Mouse (Mus musculus) gonadal fat pad, adult 2 months (tissue): ENCODE results near the gene Rcn1. TPM values are rescaled to one million over a fixed set of nuclear protein-coding genes. Genes with fewer than 3 reads are reported as not detected.
A peak's percentile ranks its signal among the peaks of the same experiment; 100 is the strongest.

Source experiments
- DNase-seq: peaks from one replicate; pipeline ENCODE4 v3.0.0-alpha.2; 2012; ENCODE audit warnings: low read depth
- polyA plus RNA-seq: library from polyadenylated mRNA; depleted of rRNA; stranded (reverse); fragments of >200 nt; gene quantifications from 2 replicates; pipeline ENCODE4 v1.2.3, GENCODE M21; 2012

Gene Rcn1
- polyA plus RNA-seq, 1 experiment = 80.8 TPM

GRCm38 (mm10) chr2:105396066-105396465 is 3.1 kb downstream of the Rcn1 start:
- DNase-seq = no peak

GRCm38 (mm10) chr2:105394375-105394774 is 4.7 kb downstream of the Rcn1 start:
- DNase-seq = no peak

GRCm38 (mm10) chr2:105392514-105392913 is 6.6 kb downstream of the Rcn1 start:
- DNase-seq = no peak

GRCm38 (mm10) chr2:105391414-105391784 is 7.7 kb downstream of the Rcn1 start:
- DNase-seq = no peak

- no peak for DNase-seq
These were observed 8.3 kb downstream of the Rcn1 start for GRCm38 (mm10) chr2:105390653-105391413.

- peak; percentile 86 for DNase-seq
These were observed 9.9 kb downstream of the Rcn1 start for GRCm38 (mm10) chr2:105389007-105389890.

GRCm38 (mm10) chr2:105386418-105386817 is 12.7 kb downstream of the Rcn1 start:
- DNase-seq = no peak

- DNase-seq = no peak
These were observed 14.1 kb downstream of the Rcn1 start for GRCm38 (mm10) chr2:105384998-105385397.

- no peak for DNase-seq
These were observed 16.1 kb downstream of the Rcn1 start for GRCm38 (mm10) chr2:105383063-105383462.

GRCm38 (mm10) chr2:105380757-105381319 is 18.3 kb downstream of the Rcn1 start:
- no peak for DNase-seq

- no peak for DNase-seq
These were observed 19.4 kb downstream of the Rcn1 start for GRCm38 (mm10) chr2:105379682-105380081.

- DNase-seq = peak; percentile 73
These were observed 23.4 kb downstream of the Rcn1 start for GRCm38 (mm10) chr2:105375705-105376104.

GRCm38 (mm10) chr2:105375261-105375660 is 23.9 kb downstream of the Rcn1 start:
- DNase-seq = peak; percentile 81

GRCm38 (mm10) chr2:105373658-105374057 is 25.5 kb downstream of the Rcn1 start:
- peak; percentile 72 for DNase-seq

- peak; percentile 80 for DNase-seq
These were observed 26.4 kb downstream of the Rcn1 start for GRCm38 (mm10) chr2:105372727-105373126.

- no peak for DNase-seq
These were observed 27.0 kb downstream of the Rcn1 start for GRCm38 (mm10) chr2:105372156-105372555.

GRCm38 (mm10) chr2:105370698-105371097 is 28.4 kb downstream of the Rcn1 start:
- no peak for DNase-seq

- no peak for DNase-seq
These were observed 28.9 kb downstream of the Rcn1 start for GRCm38 (mm10) chr2:105370240-105370639.

GRCm38 (mm10) chr2:105367623-105368022 is 31.5 kb downstream of the Rcn1 start:
- no peak for DNase-seq

- no peak for DNase-seq
These were observed 41.1 kb downstream of the Rcn1 start for GRCm38 (mm10) chr2:105358040-105358439.

- DNase-seq = no peak
These were observed 42.3 kb downstream of the Rcn1 start for GRCm38 (mm10) chr2:105356791-105357190.

- DNase-seq = no peak
These were observed 50.2 kb downstream of the Rcn1 start for GRCm38 (mm10) chr2:105348886-105349285.

GRCm38 (mm10) chr2:105339993-105340392 is 59.1 kb downstream of the Rcn1 start:
- no peak for DNase-seq
